Mouse (Mus musculus): ENCODE data around the gene Enox1. TPM values are rescaled to one million over a fixed set of nuclear protein-coding genes. Genes with fewer than 3 reads are reported as not detected.

Gene Enox1
- polyA plus RNA-seq, 1 experiment: 0.30 TPM

GRCm38 (mm10) chr14:77238811-77239210, 82.2 kb downstream of the Enox1 start:
- no peaks in the 10 kb centered on the region for H3K36me3 ChIP-seq (ENCODE audit: control insufficient read depth, insufficient read depth, low read length)
- TF ChIP-seq POLR2A (IDR thresholded peaks at IDR 0.05; ENCODE audit: low read depth, low read length) (no peak), CTCF (IDR thresholded peaks at IDR 0.05; ENCODE audit: extremely low read depth, insufficient read length, insufficient replicate concordance, low read depth, low read length) (no peak)
- H3K27me3 ChIP-seq (ENCODE audit: control insufficient read depth, insufficient read depth, low read length): no peaks in the 10 kb centered on the region
- H3K4me1 ChIP-seq (ENCODE audit: control insufficient read depth, insufficient read depth, insufficient read length, low read length): no peaks in the 10 kb centered on the region
- WGBS: 87% methylated on average over 2 of the region's 2 CpGs
- no peak overlapping the region for H3K27ac ChIP-seq (ENCODE audit: insufficient read depth, low read depth, low read length)
- H3K4me3 ChIP-seq (ENCODE audit: low read depth, low read length): no peak overlapping the region

GRCm38 (mm10) chr14:77239360-77239759, 82.8 kb downstream of the Enox1 start:
- Histone ChIP-seq H3K4me1 (ENCODE audit: control insufficient read depth, insufficient read depth, insufficient read length, low read length) (no peaks in the 10 kb centered on the region), H3K27me3 (ENCODE audit: control insufficient read depth, insufficient read depth, low read length) (no peaks in the 10 kb centered on the region), H3K4me3 (ENCODE audit: low read depth, low read length) (no peak overlapping the region), H3K27ac (ENCODE audit: insufficient read depth, low read depth, low read length) (no peak overlapping the region), H3K36me3 (ENCODE audit: control insufficient read depth, insufficient read depth, low read length) (no peaks in the 10 kb centered on the region)
- WGBS: 39% methylated on average over 4 of the region's 4 CpGs
- TF ChIP-seq POLR2A (IDR thresholded peaks at IDR 0.05; ENCODE audit: low read depth, low read length) (no peak), CTCF (IDR thresholded peaks at IDR 0.05; ENCODE audit: extremely low read depth, insufficient read length, insufficient replicate concordance, low read depth, low read length) (no peak)

- no peaks in the 10 kb centered on the region for H3K27me3 ChIP-seq (ENCODE audit: control insufficient read depth, insufficient read depth, low read length)
- H3K4me1 ChIP-seq (ENCODE audit: control insufficient read depth, insufficient read depth, insufficient read length, low read length): no peaks in the 10 kb centered on the region
- no peak overlapping the region for H3K4me3 ChIP-seq (ENCODE audit: low read depth, low read length)
- H3K27ac ChIP-seq (ENCODE audit: insufficient read depth, low read depth, low read length): no peak overlapping the region
- no peaks in the 10 kb centered on the region for H3K36me3 ChIP-seq (ENCODE audit: control insufficient read depth, insufficient read depth, low read length)
- no peak for TF ChIP-seq POLR2A (IDR thresholded peaks at IDR 0.05; ENCODE audit: low read depth, low read length)
- TF ChIP-seq CTCF (IDR thresholded peaks at IDR 0.05; ENCODE audit: extremely low read depth, insufficient read length, insufficient replicate concordance, low read depth, low read length): no peak
- 81% methylated on average over 3 of the region's 3 CpGs for WGBS
These were observed 90.4 kb downstream of the Enox1 start for GRCm38 (mm10) chr14:77246977-77247376.

GRCm38 (mm10) chr14:77248426-77248825, 91.9 kb downstream of the Enox1 start:
- WGBS: 82% methylated on average over 5 of the region's 5 CpGs
- no peaks in the 10 kb centered on the region for H3K36me3 ChIP-seq (ENCODE audit: control insufficient read depth, insufficient read depth, low read length)
- no peak for TF ChIP-seq POLR2A (IDR thresholded peaks at IDR 0.05; ENCODE audit: low read depth, low read length)
- TF ChIP-seq CTCF (IDR thresholded peaks at IDR 0.05; ENCODE audit: extremely low read depth, insufficient read length, insufficient replicate concordance, low read depth, low read length): no peak
- no peak overlapping the region for H3K27ac ChIP-seq (ENCODE audit: insufficient read depth, low read depth, low read length)
- H3K27me3 ChIP-seq (ENCODE audit: control insufficient read depth, insufficient read depth, low read length): no peaks in the 10 kb centered on the region
- H3K4me3 ChIP-seq (ENCODE audit: low read depth, low read length): no peak overlapping the region
- no peaks in the 10 kb centered on the region for H3K4me1 ChIP-seq (ENCODE audit: control insufficient read depth, insufficient read depth, insufficient read length, low read length)

GRCm38 (mm10) chr14:77248946-77249345, 92.4 kb downstream of the Enox1 start:
- no peaks in the 10 kb centered on the region for H3K36me3 ChIP-seq (ENCODE audit: control insufficient read depth, insufficient read depth, low read length)
- H3K4me3 ChIP-seq (ENCODE audit: low read depth, low read length): no peak overlapping the region
- TF ChIP-seq POLR2A (IDR thresholded peaks at IDR 0.05; ENCODE audit: low read depth, low read length): no peak
- TF ChIP-seq CTCF (IDR thresholded peaks at IDR 0.05; ENCODE audit: extremely low read depth, insufficient read length, insufficient replicate concordance, low read depth, low read length): no peak
- H3K27me3 ChIP-seq (ENCODE audit: control insufficient read depth, insufficient read depth, low read length): no peaks in the 10 kb centered on the region
- 85% methylated on average over 7 of the region's 7 CpGs for WGBS
- no peak overlapping the region for H3K27ac ChIP-seq (ENCODE audit: insufficient read depth, low read depth, low read length)
- no peaks in the 10 kb centered on the region for H3K4me1 ChIP-seq (ENCODE audit: control insufficient read depth, insufficient read depth, insufficient read length, low read length)

GRCm38 (mm10) chr14:77250652-77251238, 94.2 kb downstream of the Enox1 start:
- Histone ChIP-seq H3K27ac (ENCODE audit: insufficient read depth, low read depth, low read length) (no peak overlapping the region), H3K4me1 (ENCODE audit: control insufficient read depth, insufficient read depth, insufficient read length, low read length) (no peaks in the 10 kb centered on the region), H3K4me3 (ENCODE audit: low read depth, low read length) (no peak overlapping the region), H3K36me3 (ENCODE audit: control insufficient read depth, insufficient read depth, low read length) (no peaks in the 10 kb centered on the region), H3K27me3 (ENCODE audit: control insufficient read depth, insufficient read depth, low read length) (no peaks in the 10 kb centered on the region)
- TF ChIP-seq CTCF (IDR thresholded peaks at IDR 0.05; ENCODE audit: extremely low read depth, insufficient read length, insufficient replicate concordance, low read depth, low read length): no peak
- TF ChIP-seq POLR2A (IDR thresholded peaks at IDR 0.05; ENCODE audit: low read depth, low read length): no peak
- WGBS: 64% methylated on average over 2 of the region's 2 CpGs

- 40% methylated on average over 3 of the region's 3 CpGs for WGBS
- Histone ChIP-seq H3K4me1 (ENCODE audit: control insufficient read depth, insufficient read depth, insufficient read length, low read length) (no peaks in the 10 kb centered on the region), H3K36me3 (ENCODE audit: control insufficient read depth, insufficient read depth, low read length) (no peaks in the 10 kb centered on the region), H3K27me3 (ENCODE audit: control insufficient read depth, insufficient read depth, low read length) (no peaks in the 10 kb centered on the region), H3K27ac (ENCODE audit: insufficient read depth, low read depth, low read length) (no peak overlapping the region), H3K4me3 (ENCODE audit: low read depth, low read length) (no peak overlapping the region)
- TF ChIP-seq POLR2A (IDR thresholded peaks at IDR 0.05; ENCODE audit: low read depth, low read length): no peak
- TF ChIP-seq CTCF (IDR thresholded peaks at IDR 0.05; ENCODE audit: extremely low read depth, insufficient read length, insufficient replicate concordance, low read depth, low read length): no peak
These were observed 98.6 kb downstream of the Enox1 start for GRCm38 (mm10) chr14:77255201-77255600.
